Mouse (Mus musculus): Measurements from ENCODE around the gene Slc25a22.
A peak's percentile ranks its signal among the peaks of the same experiment; 100 is the strongest.

The Slc25a22 gene

DNA sequence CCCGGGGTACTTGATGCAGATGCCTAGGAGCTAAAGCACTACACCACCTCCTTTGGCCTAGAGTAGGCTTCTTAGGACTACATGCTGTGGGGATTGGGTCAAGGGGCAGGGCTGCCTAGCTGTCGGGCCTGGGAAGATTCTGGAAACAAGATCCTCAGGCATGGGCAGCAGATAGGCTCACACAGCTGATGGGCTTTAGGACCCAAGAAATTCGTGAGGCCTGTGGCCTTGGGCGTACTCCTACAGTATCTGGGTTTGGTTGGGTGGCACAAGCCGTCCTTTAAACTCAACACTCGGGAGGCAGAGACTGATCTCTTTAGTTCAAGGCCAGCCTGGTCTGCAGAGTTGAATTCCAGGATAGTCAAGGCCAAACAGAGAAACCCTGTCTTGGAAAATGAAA, 34.5 kb upstream of the Slc25a22 start:
- no peak for DNase-seq (ENCODE audit: low spot score in 2 of 2)

- DNase-seq (ENCODE audit: low spot score in 2 of 2), result no peak
These were observed 33.5 kb upstream of the Slc25a22 start for GRCm38 (mm10) chr7:141471236-141471635.

- no peak for DNase-seq (ENCODE audit: low spot score in 2 of 2)
These were observed 32.9 kb upstream of the Slc25a22 start for GRCm38 (mm10) chr7:141470637-141470944.

- DNase-seq (ENCODE audit: low spot score in 2 of 2), result peak in 1 of 2 experiments; percentile 42
These were observed 32.4 kb upstream of the Slc25a22 start for GRCm38 (mm10) chr7:141469901-141470636.

GRCm38 (mm10) chr7:141469352-141469751, 31.7 kb upstream of the Slc25a22 start:
- no peak for DNase-seq (ENCODE audit: low spot score in 2 of 2)

DNA sequence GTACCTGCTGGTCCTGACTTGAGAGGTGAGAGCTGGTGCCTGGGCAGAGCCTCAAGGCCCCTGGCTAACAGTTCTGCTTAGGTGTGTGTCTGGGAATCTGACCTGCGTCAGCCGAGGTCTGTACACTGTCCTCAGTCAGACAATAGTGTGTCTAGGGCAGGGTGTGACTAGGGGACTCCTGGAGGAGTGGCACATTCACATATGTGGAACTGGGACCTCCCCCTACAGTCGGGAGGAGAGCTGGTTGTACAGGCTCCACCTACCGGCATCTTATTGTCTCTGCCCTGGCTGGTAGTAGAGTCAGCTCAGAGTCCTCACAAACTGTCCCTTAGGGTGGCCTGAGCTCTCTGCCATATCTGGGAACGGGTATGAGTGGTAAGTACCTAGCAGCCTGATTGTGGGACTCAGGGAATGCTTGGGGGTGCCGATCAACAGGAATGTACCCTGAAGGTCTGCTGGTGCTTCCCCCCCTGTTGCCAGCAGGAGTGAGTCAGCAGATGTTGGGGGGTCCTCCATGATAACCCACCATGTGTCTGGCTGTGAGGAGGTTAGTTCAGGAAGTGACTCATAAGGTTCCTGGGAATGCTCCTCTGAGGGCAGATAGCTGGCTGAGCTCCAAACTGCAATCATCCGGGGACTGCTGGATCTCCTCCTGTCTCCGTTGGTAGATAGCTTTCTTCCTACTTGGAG, 31.0 kb upstream of the Slc25a22 start:
- DNase-seq (ENCODE audit: low spot score in 2 of 2), result peak; percentile 86 to 88

- no peak for DNase-seq (ENCODE audit: low spot score in 2 of 2)
These were observed 30.5 kb upstream of the Slc25a22 start for GRCm38 (mm10) chr7:141468164-141468521.

DNA sequence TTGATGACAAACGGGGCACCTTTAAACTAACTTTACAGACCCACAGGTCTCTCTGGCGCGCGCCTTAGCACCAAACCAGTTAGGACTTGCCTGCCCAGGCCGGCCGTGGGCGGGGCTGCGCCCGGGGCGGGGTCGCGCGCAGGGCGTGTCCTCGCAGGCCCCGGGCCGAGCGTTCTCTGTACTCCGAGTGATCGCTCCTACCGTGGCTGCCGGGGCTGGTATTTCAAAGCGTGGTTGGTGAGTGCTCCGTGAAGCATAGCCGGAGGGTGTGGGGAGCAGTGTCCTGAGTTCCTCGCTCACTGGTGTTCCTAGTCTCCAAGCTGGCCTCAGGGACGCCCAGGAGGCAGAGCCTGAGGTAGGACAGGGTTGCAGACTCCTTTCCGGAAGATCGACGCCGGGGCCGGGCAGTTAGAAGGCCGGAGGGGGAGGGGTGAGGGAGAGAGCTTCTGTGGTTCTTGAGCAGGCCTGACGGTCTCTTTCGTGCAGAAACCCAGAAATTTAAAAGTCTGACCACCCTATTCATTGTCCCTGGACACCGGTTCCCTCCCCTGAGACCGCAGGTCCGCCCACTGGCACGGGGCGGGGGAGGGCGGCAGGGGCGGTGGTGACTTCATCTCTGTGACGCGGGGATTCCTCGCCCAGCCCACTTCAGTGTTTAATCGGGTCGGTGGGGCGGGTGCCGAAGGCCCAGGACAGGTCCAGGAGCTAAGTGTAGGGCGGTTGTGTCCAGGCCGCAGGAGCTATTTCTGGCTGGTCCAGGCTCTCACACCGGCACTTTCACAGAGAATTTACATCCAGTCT, 29.7 kb upstream of the Slc25a22 start, which contains the start of gene Cd151:
Gene Cd151, plus strand, starts transcription at position 163 of the 801 bp plus-strand sequence.
- peak; percentile 89 to 92 for DNase-seq (ENCODE audit: low spot score in 2 of 2)

GRCm38 (mm10) chr7:141466607-141467148, 29.0 kb upstream of the Slc25a22 start:
- no peak for DNase-seq (ENCODE audit: low spot score in 2 of 2)

- DNase-seq (ENCODE audit: low spot score in 2 of 2), result peak; percentile 50 to 66
These were observed 28.3 kb upstream of the Slc25a22 start for GRCm38 (mm10) chr7:141466045-141466394.

DNA sequence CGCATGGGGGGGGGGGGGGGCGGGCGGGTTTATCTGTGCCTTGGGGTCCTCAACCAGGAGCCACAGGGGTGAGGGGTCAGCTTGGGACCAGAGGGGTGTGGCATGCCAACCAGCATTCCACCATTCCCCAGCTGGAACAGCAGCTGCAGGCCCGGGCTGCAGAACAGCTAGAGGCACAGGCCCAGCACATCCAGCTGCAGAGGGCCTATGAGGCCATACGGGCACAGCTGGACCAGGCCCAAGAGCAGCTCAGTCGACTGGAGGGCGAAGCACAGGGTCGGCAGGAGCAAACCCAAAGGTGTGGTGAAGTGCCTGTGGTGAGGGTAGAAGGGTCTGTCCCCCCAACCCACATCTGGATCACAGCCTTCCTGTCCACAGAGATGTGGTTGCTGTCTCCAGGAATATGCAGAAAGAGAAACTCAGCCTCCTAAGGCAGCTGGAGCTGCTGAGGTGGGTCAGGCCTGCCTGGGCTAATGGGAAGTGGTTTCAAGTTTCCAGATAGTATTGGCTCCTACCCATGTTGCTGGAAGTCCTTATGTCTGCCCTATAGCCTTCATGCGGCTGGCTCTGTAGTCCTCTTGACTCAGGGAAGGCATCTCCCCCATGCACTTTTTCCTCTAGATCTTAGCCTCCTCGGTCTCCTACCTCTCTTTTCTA, 27.8 kb upstream of the Slc25a22 start:
- peak; percentile 27 to 36 for DNase-seq (ENCODE audit: low spot score in 2 of 2)

- peak in 1 of 2 experiments; percentile 36 for DNase-seq (ENCODE audit: low spot score in 2 of 2)
These were observed 27.0 kb upstream of the Slc25a22 start for GRCm38 (mm10) chr7:141464603-141465201.

GRCm38 (mm10) chr7:141463824-141464602, 26.3 kb upstream of the Slc25a22 start:
- DNase-seq (ENCODE audit: low spot score in 2 of 2), result peak; percentile 86 to 92

DNA sequence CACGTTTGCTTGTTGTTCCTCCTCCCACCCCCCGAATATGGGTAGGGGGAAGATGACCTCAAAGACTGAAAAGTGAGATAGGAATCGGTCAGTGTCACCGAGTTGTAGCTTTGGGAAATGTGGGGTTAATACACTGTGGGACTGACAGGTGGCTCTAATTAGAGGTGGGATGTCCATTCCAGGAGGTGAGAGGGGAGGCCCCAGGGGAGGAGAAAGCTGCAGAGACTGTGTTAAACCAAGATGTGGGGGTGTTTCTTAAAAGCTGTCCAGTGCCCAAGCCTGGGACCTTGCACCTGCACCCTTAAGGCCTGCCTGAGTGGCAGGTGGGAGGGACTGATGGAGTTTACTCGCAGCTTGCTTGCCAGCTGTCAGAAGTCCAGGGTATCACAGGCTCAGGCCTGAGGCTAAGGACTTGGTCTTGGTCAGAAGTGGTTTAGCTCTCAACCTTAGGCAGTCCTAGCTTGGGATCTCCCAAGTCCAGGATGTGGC, 24.7 kb upstream of the Slc25a22 start:
- peak; percentile 46 to 57 for DNase-seq (ENCODE audit: low spot score in 2 of 2)

- DNase-seq (ENCODE audit: low spot score in 2 of 2), result peak; percentile 37 to 62
These were observed 24.0 kb upstream of the Slc25a22 start for GRCm38 (mm10) chr7:141461521-141462332.

DNA sequence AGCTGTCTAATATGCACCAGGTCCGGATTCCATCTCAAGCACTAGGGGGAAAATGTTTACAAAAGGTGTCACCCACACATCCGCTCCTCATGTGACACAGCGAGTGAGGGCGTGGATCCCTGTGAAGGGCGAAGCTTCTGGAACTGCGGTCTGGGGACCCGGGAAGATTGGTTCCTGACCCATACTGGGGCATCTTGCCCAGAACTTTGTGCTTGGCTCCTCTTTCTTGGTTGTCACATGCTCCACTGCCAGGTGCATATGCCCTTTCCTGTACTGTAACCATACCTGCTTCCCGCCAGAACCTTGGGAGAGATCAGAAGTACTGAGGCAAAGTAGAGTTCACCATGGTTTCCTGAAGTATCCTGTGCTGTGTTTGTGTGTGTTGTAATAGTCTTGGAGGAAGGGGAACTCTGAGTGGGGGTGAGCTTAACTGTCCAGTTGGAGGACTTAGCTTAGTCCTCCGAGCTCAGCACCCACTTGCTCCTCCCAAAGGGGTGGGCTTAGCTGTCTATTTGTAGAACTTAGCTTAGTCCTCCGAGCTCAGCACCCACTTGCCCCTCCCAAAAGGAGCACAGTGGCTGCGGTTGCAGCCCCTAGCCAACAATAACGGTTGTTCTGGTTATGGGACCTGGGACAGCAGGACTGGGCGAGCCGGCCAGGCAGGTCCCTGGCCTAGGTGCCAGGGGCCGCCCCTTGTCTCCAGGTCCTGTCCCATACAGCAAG, 22.9 kb upstream of the Slc25a22 start, which contains the start of gene Cracr2b:
Gene Cracr2b, plus strand, starts transcription at position 704 of the 723 bp plus-strand sequence.
- peak; percentile 56 to 66 for DNase-seq (ENCODE audit: low spot score in 2 of 2)

DNA sequence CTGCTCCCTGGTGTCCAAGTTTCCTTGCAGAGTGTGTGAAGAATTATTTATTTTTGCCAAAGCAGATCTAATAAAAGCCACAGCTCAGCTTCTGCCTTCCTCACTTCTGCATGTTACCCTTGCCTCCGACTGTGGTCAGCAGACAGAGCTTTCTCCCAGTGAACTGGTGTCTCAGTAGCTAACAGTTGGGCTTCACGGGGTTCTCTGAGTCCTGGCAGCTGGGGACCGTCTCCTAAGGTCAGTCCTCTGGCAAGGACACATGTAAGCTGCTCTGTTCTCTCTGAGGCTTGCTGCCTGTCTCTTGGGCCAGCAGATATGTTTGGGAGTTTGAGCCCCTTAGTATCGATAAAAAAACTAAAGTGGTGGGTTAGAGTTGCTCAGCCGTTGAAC, 22.3 kb upstream of the Slc25a22 start:
- peak; percentile 29 to 50 for DNase-seq (ENCODE audit: low spot score in 2 of 2)

GRCm38 (mm10) chr7:141459301-141459711, 21.6 kb upstream of the Slc25a22 start:
- no peak for DNase-seq (ENCODE audit: low spot score in 2 of 2)

GRCm38 (mm10) chr7:141458661-141459060, 21.0 kb upstream of the Slc25a22 start:
- DNase-seq (ENCODE audit: low spot score in 2 of 2), result no peak

Data from heart, adult 9 months (tissue).